Mouse (Mus musculus) common myeloid progenitor, adult 5-6 weeks (primary cell): ENCODE measurements around the gene Csn1s1. TPM values are rescaled to one million over a fixed set of nuclear protein-coding genes. Genes with fewer than 3 reads are reported as not detected.

Source experiments
- ATAC-seq: replicated peaks from 2 replicates; pipeline ENCODE4 v1.8.0; 2016; ENCODE audit warnings: low read depth, mild to moderate bottlenecking, moderate TSS enrichment, inconsistent platforms; ENCODE audit not compliant: poor library complexity, severe bottlenecking
- total RNA-seq: library from RNA; stranded (forward); fragments of 200-1000, 187-1606 nt; gene quantifications from 2 replicates; pipeline ENCODE4 v1.2.3, GENCODE M21; 2017

The Csn1s1 gene
- total RNA-seq = not detected in 2 replicates

- no peak for ATAC-seq
Observed at GRCm38 (mm10) chr5:87665908-87666307, at the start of gene Csn1s1. Csn1s1 (plus strand) TSS chr5:87666208.

- no peak for ATAC-seq
Observed at GRCm38 (mm10) chr5:87622681-87623080, 43.3 kb upstream of the Csn1s1 start.

DNA sequence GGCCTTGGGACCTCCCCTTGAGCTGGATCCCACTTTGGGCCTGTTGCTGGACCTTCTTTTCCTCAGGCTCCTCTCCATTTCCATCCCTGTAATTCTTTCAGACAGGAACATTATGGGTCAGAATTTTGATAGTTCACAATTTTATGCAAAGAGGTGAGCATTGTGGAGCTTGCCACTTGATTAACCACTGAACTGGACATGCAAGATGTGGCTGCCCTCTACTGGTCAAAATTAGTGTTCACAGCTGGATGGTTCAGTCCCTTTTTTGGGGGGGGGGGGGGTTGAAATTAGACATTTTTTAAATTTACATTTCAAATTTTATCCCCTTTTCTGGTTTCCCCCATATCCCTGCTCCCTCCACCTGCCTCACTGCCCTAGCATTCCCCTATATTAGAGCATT lies 23.2 kb upstream of the Csn1s1 start:
- 0 out of 2 replicates have a peak, but pooled peaks have one; percentile 45 for ATAC-seq

DNA sequence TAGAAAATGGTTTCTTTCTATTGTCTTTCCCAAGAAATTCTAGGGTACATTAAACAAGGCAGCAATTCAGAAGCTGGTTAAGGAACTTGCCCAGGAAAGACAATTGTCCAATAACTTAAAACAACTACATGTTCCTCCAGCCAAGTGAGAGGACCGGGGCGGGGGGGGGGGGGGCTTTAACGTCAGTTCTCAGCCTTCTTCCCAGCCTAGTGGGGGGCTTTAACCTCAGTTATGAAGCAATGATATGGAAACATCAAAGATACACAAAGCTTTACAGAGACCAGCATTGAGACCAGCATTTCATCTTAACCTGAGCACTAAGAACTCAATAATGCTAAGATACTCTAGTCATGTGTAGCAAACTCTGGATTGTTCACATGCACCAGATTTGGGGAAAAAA lies 33.5 kb downstream of the Csn1s1 start, which contains the start of gene Csn2:
TSS of gene Csn2 (minus strand) at position 101 of the 400 bp plus-strand sequence.
- ATAC-seq = no peak

DNA sequence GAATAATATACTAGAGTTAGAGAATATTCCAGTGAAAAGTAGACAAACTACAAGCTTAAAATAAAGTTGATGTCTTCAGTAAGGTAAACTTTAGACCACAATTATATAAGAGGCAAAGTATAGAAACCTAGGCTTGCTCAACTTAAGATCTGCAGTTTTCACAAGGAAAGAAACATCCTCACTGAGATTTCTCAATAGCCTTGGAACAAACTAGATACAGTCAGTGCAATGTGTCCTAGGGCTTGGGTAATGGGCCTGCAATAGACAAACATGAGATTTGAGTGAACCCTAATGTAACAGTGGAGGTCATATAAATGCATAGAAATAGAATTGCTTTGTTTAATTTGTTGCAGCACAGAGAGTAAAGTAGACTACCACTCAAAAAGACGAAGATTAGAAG lies 39.9 kb downstream of the Csn1s1 start:
- no peak for ATAC-seq

Other genes with a start within 250 kb of the Csn1s1 start
- not detected in 2 replicates for gene Ugt2b38, start 242.0 kb upstream of the Csn1s1 start, total RNA-seq
- not detected in 2 replicates for gene Ugt2a2, start 183.9 kb upstream of the Csn1s1 start, total RNA-seq
- gene Gm43638, start 179.4 kb upstream of the Csn1s1 start, total RNA-seq = not detected in 2 replicates
- not detected in 2 replicates for gene Ugt2a1, start 175.3 kb upstream of the Csn1s1 start, total RNA-seq
- gene Sult1b1, start 128.0 kb upstream of the Csn1s1 start, total RNA-seq = not detected in 2 replicates
- not detected in 2 replicates for gene Sult1d1, start 97.2 kb upstream of the Csn1s1 start, total RNA-seq
- not detected in 2 replicates for gene Sult1e1, start 74.6 kb upstream of the Csn1s1 start, total RNA-seq
- not detected in 2 replicates for gene Csn2, start 33.4 kb downstream of the Csn1s1 start, total RNA-seq
- gene Csn1s2a, start 108.4 kb downstream of the Csn1s1 start, total RNA-seq = not detected in 2 replicates
- gene Csn1s2b, start 141.9 kb downstream of the Csn1s1 start, total RNA-seq = not detected in 2 replicates
- not detected in 2 replicates for gene Prr27, start 159.5 kb downstream of the Csn1s1 start, total RNA-seq
- gene Odam, start 218.8 kb downstream of the Csn1s1 start, total RNA-seq = not detected in 2 replicates